13 mouse cellular contexts compared by ENCODE assay signal in genomic region chr4:21755123-21755789, GRCm38 (mm10). TPM values are rescaled to one million over a fixed set of nuclear protein-coding genes. Genes with fewer than 3 reads are reported as not detected.
DNase-seq lines count a peak whose midpoint lies in the region; ATAC-seq lines count a peak whose summit lies in the region.
"Had no signal": no experiment of that assay in that cellular context is flagged by ENCODE, and none has a peak within 500 bp of the region (broad histone marks: within the 10 kb centered on the region; RNA-seq: fewer than 3 reads in every experiment).

No protein-coding gene starts in this region.

- H3K79me2 ChIP-seq in macrophage (ENCODE audit: inconsistent target), result no peaks in the 10 kb centered on the region

- peak; percentile 46 to 69; a peak in 3 of 4 replicates for ATAC-seq in hematopoietic stem cell, adult 5-6 weeks (replicated peaks in 1 of 2; ENCODE audit: insufficient read depth in 1 of 2, low FRiP score in 2 of 2, low TSS enrichment in 1 of 2, low read depth in 1 of 2, poor library complexity in 2 of 2, severe bottlenecking in 2 of 2)
- ATAC-seq: forebrain, embryonic 14.5 days; Patski had no signal

- WGBS in macrophage (ENCODE audit: missing documents), result 12% methylated on average over 4 of the region's 4 CpGs

- peak; percentile 37 for DNase-seq in spleen, adult 12 weeks (ENCODE audit: low spot score)
- DNase-seq in spleen, postnatal 14 days (ENCODE audit: low spot score in 2 of 2), result no peak
- DNase-seq in layer of hippocampus, adult 8-10 months (ENCODE audit: low spot score in 2 of 2), result no peak
- no peak for DNase-seq in right cerebral cortex, adult 2 months (ENCODE audit: low spot score in 2 of 2)
- DNase-seq in cerebellum, postnatal 10 days, result no peak
- DNase-seq in cerebellum, postnatal 14 days, result no peak
- DNase-seq: heart, adult 11 months; lung, embryonic 14.5 days had no signal

- H3K36me3 ChIP-seq in macrophage (ENCODE audit: inconsistent target), result peaks cover 8% of the 10 kb centered on the region; the same call in 1 of the 2 replicates

- H3K4me3 ChIP-seq in macrophage (ENCODE audit: inconsistent target), result no peak overlapping the region
- H3K4me3 ChIP-seq: hindbrain, embryonic 15.5 days had no signal

- H3K27ac ChIP-seq in macrophage, result peak overlapping the region; percentile 62
- H3K27ac ChIP-seq: hindbrain, embryonic 15.5 days had no signal

RNA-seq across cellular contexts. Expression of gene Usp45, which starts 11.7 kb away (rescaled TPM):
- 13.8 and 18.9 TPM in 2 replicates for total RNA-seq in hematopoietic stem cell, adult 5-6 weeks (2017)
- total RNA-seq in macrophage (2018; cell fraction: chromatin; rRNA removed), result 10 to 100 TPM; 13.8 to 87.5 (median 40.7) TPM
- total RNA-seq in macrophage (2018; cell fraction: cytosol; rRNA removed), result 10 to 100 TPM; 10.2 to 21.6 (median 16.3) TPM
- 10 to 100 TPM; 13.5 to 65.0 (median 25.4) TPM for total RNA-seq in macrophage (2018; cell fraction: nucleus; rRNA removed)
- 11.5 to 13.5 TPM (median 11.8 TPM) in 3 replicates for polyA plus RNA-seq in macrophage (2018)
- 10 to 100 TPM; 47.1 to 64.1 (median 54.4) TPM for total RNA-seq in layer of hippocampus, adult 8-10 months (2022)

RNA-seq across cellular contexts. Expression of gene Tstd3, which starts 11.8 kb away (rescaled TPM):
- total RNA-seq in hematopoietic stem cell, adult 5-6 weeks (2017), result 3.9 and 4.7 TPM in 2 replicates
- 1 to 10 TPM in 14 of 26 experiments, under 1 TPM in 7, not detected in 5; 0.54 to 5.3 (median 2.5) TPM for total RNA-seq in macrophage (2018; cell fraction: chromatin; rRNA removed)
- total RNA-seq in macrophage (2018; cell fraction: cytosol; rRNA removed), result 10 to 100 TPM; 13.1 to 35.4 (median 26.7) TPM
- total RNA-seq in macrophage (2018; cell fraction: nucleus; rRNA removed), result 10 to 100 TPM in 3 of 26 experiments, 1 to 10 TPM in 23; 1.3 to 15.9 (median 5.6) TPM
- polyA plus RNA-seq in macrophage (2018), result 17.1 to 36.6 TPM (median 27.0 TPM) in 3 replicates
- 10 to 100 TPM; 21.7 to 24.5 (median 24.0) TPM for total RNA-seq in layer of hippocampus, adult 8-10 months (2022)

RNA-seq across cellular contexts. Expression of gene Ccnc, which starts 27.8 kb away (rescaled TPM):
- total RNA-seq in hematopoietic stem cell, adult 5-6 weeks (2017), result 26.8 and 32.5 TPM in 2 replicates
- total RNA-seq in macrophage (2018; cell fraction: chromatin; rRNA removed), result 10 to 100 TPM in 24 of 26 experiments, 1 to 10 TPM in 2; 8.7 to 55.0 (median 33.5) TPM
- 10 to 100 TPM; 15.9 to 22.8 (median 19.6) TPM for total RNA-seq in macrophage (2018; cell fraction: cytosol; rRNA removed)
- total RNA-seq in macrophage (2018; cell fraction: nucleus; rRNA removed), result 10 to 100 TPM in 23 of 26 experiments, 1 to 10 TPM in 3; 7.7 to 47.5 (median 30.6) TPM
- polyA plus RNA-seq in macrophage (2018), result 17.4 to 23.4 TPM (median 18.3 TPM) in 3 replicates
- 10 to 100 TPM; 30.5 to 39.4 (median 37.1) TPM for total RNA-seq in layer of hippocampus, adult 8-10 months (2022)
